Mouse (Mus musculus) erythroblast, embryonic 14.5 days (primary cell): Measurements from ENCODE around the gene Pfkl. TPM values are rescaled to one million over a fixed set of nuclear protein-coding genes. Genes with fewer than 3 reads are reported as not detected.
A peak's percentile ranks its signal among the peaks of the same experiment; 100 is the strongest.

Source experiments
- H3K27me3 ChIP-seq: 2 replicates; pipeline ENCODE4 v1.6.1; 2012; ENCODE audit warnings: inconsistent platforms; ENCODE audit not compliant: control insufficient read depth
- H3K36me3 ChIP-seq: 2 replicates; pipeline ENCODE4 v1.6.1; 2012; ENCODE audit warnings: mild to moderate bottlenecking, inconsistent platforms; ENCODE audit not compliant: control insufficient read depth
- H3K4me1 ChIP-seq: 2 replicates; pipeline ENCODE4 v1.6.1; 2012; ENCODE audit warnings: inconsistent platforms; ENCODE audit not compliant: control insufficient read depth
- H3K4me3 ChIP-seq: replicated peaks from 2 replicates; pipeline ENCODE3; 2012; ENCODE audit warnings: moderate library complexity, mild to moderate bottlenecking, inconsistent platforms
- H3K9me3 ChIP-seq: 2 replicates; pipeline ENCODE4 v1.6.1; 2012; ENCODE audit warnings: low read length, inconsistent platforms, mixed read lengths; ENCODE audit not compliant: control insufficient read depth
- GATA1 ChIP-seq: IDR thresholded peaks from 2 replicates; pipeline ENCODE4 v1.6.1; 2012; ENCODE audit warnings: low read length, inconsistent platforms, mixed read lengths
- TAL1 ChIP-seq: IDR thresholded peaks from 3 replicates; pipeline ENCODE4 v1.6.1; 2012; ENCODE audit warnings: low read length, inconsistent platforms, mixed read lengths
- polyA plus RNA-seq: library from polyadenylated mRNA; stranded (reverse); fragments of >175 nt; gene quantifications from 2 replicates; pipeline ENCODE4 v1.2.3, GENCODE M21; 2012

The Pfkl gene
- polyA plus RNA-seq, 1 experiment = 21.8 TPM

- Histone ChIP-seq H3K9me3 (no peaks in the 10 kb centered on the region), H3K4me3 (peak overlapping the region; percentile 70), H3K4me1 (peaks cover 83% of the 10 kb centered on the region), H3K27me3 (no peaks in the 10 kb centered on the region), H3K36me3 (peaks cover 76% of the 10 kb centered on the region)
- TF ChIP-seq GATA1 = no peak
- no peak for TF ChIP-seq TAL1
Measured at GRCm38 (mm10) chr10:78005791-78006438, 4.0 kb downstream of the Pfkl start.

- peak overlapping the region; percentile 70 for H3K4me3 ChIP-seq
- H3K36me3 ChIP-seq = peaks cover 89% of the 10 kb centered on the region
- no peaks in the 10 kb centered on the region for H3K9me3 ChIP-seq
- TF ChIP-seq TAL1 = no peak
- no peak for TF ChIP-seq GATA1
- no peaks in the 10 kb centered on the region for H3K27me3 ChIP-seq
- peaks cover 73% of the 10 kb centered on the region for H3K4me1 ChIP-seq
Measured at GRCm38 (mm10) chr10:78004479-78005100, 5.3 kb downstream of the Pfkl start.

GRCm38 (mm10) chr10:78002316-78002715, 7.6 kb downstream of the Pfkl start:
- Histone ChIP-seq H3K4me1 (peaks cover 55% of the 10 kb centered on the region), H3K9me3 (no peaks in the 10 kb centered on the region), H3K36me3 (peaks cover 96% of the 10 kb centered on the region), H3K4me3 (no peak overlapping the region), H3K27me3 (no peaks in the 10 kb centered on the region)
- TF ChIP-seq GATA1 = no peak
- TF ChIP-seq TAL1 = no peak

GRCm38 (mm10) chr10:78001796-78002195, 8.1 kb downstream of the Pfkl start:
- peaks cover 49% of the 10 kb centered on the region for H3K4me1 ChIP-seq
- no peaks in the 10 kb centered on the region for H3K9me3 ChIP-seq
- no peak overlapping the region for H3K4me3 ChIP-seq
- no peaks in the 10 kb centered on the region for H3K27me3 ChIP-seq
- peaks cover 97% of the 10 kb centered on the region for H3K36me3 ChIP-seq
- TF ChIP-seq TAL1 (no peak), GATA1 (no peak)

- Histone ChIP-seq H3K36me3 (peaks cover 97% of the 10 kb centered on the region), H3K9me3 (no peaks in the 10 kb centered on the region), H3K4me1 (peaks cover 34% of the 10 kb centered on the region), H3K27me3 (no peaks in the 10 kb centered on the region), H3K4me3 (no peak overlapping the region)
- no peak for TF ChIP-seq GATA1
- TF ChIP-seq TAL1 = no peak
Measured at GRCm38 (mm10) chr10:78000200-78000599, 9.7 kb downstream of the Pfkl start.

- Histone ChIP-seq H3K4me1 (peaks cover 6% of the 10 kb centered on the region), H3K4me3 (no peak overlapping the region), H3K9me3 (no peaks in the 10 kb centered on the region), H3K36me3 (peaks cover 100% of the 10 kb centered on the region), H3K27me3 (no peaks in the 10 kb centered on the region)
- no peak for TF ChIP-seq GATA1
- no peak for TF ChIP-seq TAL1
Measured at GRCm38 (mm10) chr10:77995639-77996038, 14.2 kb downstream of the Pfkl start.

- TF ChIP-seq GATA1 = no peak
- TF ChIP-seq TAL1 = no peak
- no peak overlapping the region for H3K4me3 ChIP-seq
- no peaks in the 10 kb centered on the region for H3K9me3 ChIP-seq
- no peaks in the 10 kb centered on the region for H3K27me3 ChIP-seq
- peaks cover 12% of the 10 kb centered on the region for H3K4me1 ChIP-seq
- peaks cover 60% of the 10 kb centered on the region for H3K36me3 ChIP-seq
Measured at GRCm38 (mm10) chr10:77985775-77986174, 24.1 kb downstream of the Pfkl start.

- TF ChIP-seq TAL1 = no peak
- no peak for TF ChIP-seq GATA1
- Histone ChIP-seq H3K4me1 (peaks cover 18% of the 10 kb centered on the region), H3K9me3 (no peaks in the 10 kb centered on the region), H3K27me3 (no peaks in the 10 kb centered on the region), H3K4me3 (no peak overlapping the region), H3K36me3 (peaks cover 52% of the 10 kb centered on the region)
Measured at GRCm38 (mm10) chr10:77984660-77985059, 25.2 kb downstream of the Pfkl start.
